Mouse (Mus musculus): ENCODE data around the gene Epb41l5.

Epb41l5 gene

GRCm38 (mm10) chr1:119648205-119649111 lies at the start of gene Epb41l5:
Epb41l5 (minus strand) TSS chr1:119649000.
- DNase-seq (ENCODE audit: low spot score) = peak; percentile 83

- DNase-seq (ENCODE audit: low spot score) = no peak
These were observed 48.1 kb upstream of the Epb41l5 start for GRCm38 (mm10) chr1:119696860-119697259.

- DNase-seq (ENCODE audit: low spot score) = peak; percentile 2
These were observed 37.2 kb upstream of the Epb41l5 start for GRCm38 (mm10) chr1:119685773-119686558.

- DNase-seq (ENCODE audit: low spot score) = no peak
These were observed 32.9 kb upstream of the Epb41l5 start for GRCm38 (mm10) chr1:119681663-119682213.

GRCm38 (mm10) chr1:119674984-119675383 lies 26.2 kb upstream of the Epb41l5 start:
- DNase-seq (ENCODE audit: low spot score) = peak; percentile 24

- DNase-seq (ENCODE audit: low spot score) = peak; percentile 54
These were observed 18.1 kb upstream of the Epb41l5 start for GRCm38 (mm10) chr1:119666904-119667303.

- no peak for DNase-seq (ENCODE audit: low spot score)
These were observed 5.5 kb upstream of the Epb41l5 start for GRCm38 (mm10) chr1:119654307-119654706.

GRCm38 (mm10) chr1:119650386-119650785 lies 1.6 kb upstream of the Epb41l5 start:
- no peak for DNase-seq (ENCODE audit: low spot score)

- DNase-seq (ENCODE audit: low spot score) = peak; percentile 34
These were observed 827 bp upstream of the Epb41l5 start for GRCm38 (mm10) chr1:119649627-119650026.

GRCm38 (mm10) chr1:119646356-119646755 lies 2.4 kb downstream of the Epb41l5 start:
- no peak for DNase-seq (ENCODE audit: low spot score)

- DNase-seq (ENCODE audit: low spot score) = no peak
These were observed 6.4 kb downstream of the Epb41l5 start for GRCm38 (mm10) chr1:119642367-119642766.

GRCm38 (mm10) chr1:119641090-119641812 lies 7.5 kb downstream of the Epb41l5 start:
- DNase-seq (ENCODE audit: low spot score) = peak; percentile 27

GRCm38 (mm10) chr1:119640006-119640405 lies 8.8 kb downstream of the Epb41l5 start:
- no peak for DNase-seq (ENCODE audit: low spot score)

GRCm38 (mm10) chr1:119637188-119638023 lies 11.4 kb downstream of the Epb41l5 start:
- no peak for DNase-seq (ENCODE audit: low spot score)

GRCm38 (mm10) chr1:119634746-119635145 lies 14.1 kb downstream of the Epb41l5 start:
- DNase-seq (ENCODE audit: low spot score) = no peak

- no peak for DNase-seq (ENCODE audit: low spot score)
These were observed 18.4 kb downstream of the Epb41l5 start for GRCm38 (mm10) chr1:119630428-119630827.

- DNase-seq (ENCODE audit: low spot score) = no peak
These were observed 22.0 kb downstream of the Epb41l5 start for GRCm38 (mm10) chr1:119626837-119627236.

- DNase-seq (ENCODE audit: low spot score) = peak; percentile 33
These were observed 24.4 kb downstream of the Epb41l5 start for GRCm38 (mm10) chr1:119624444-119624843.

GRCm38 (mm10) chr1:119605396-119605795 lies 43.4 kb downstream of the Epb41l5 start:
- no peak for DNase-seq (ENCODE audit: low spot score)

- DNase-seq (ENCODE audit: low spot score) = no peak
These were observed 46.4 kb downstream of the Epb41l5 start for GRCm38 (mm10) chr1:119602448-119602847.

- no peak for DNase-seq (ENCODE audit: low spot score)
These were observed 49.9 kb downstream of the Epb41l5 start for GRCm38 (mm10) chr1:119598855-119599254.

Data from lung, postnatal 25 days (tissue).